Comparison of ENCODE assay signal across 8 mouse cellular contexts in genomic region chr2:34912613-34913012, GRCm38 (mm10). TPM values are rescaled to one million over a fixed set of nuclear protein-coding genes. Genes with fewer than 3 reads are reported as not detected.
A peak's percentile ranks its signal among the peaks of the same experiment; 100 is the strongest.
DNase-seq lines count a peak whose midpoint lies in the region; ATAC-seq and TF ChIP-seq lines count a peak whose summit lies in the region.

No protein-coding gene starts in this region.

- intact Hi-C loops in heart, postnatal 25 days (cut with DNase I): no loop called here
- intact Hi-C loops in gastrocnemius, postnatal 36 days (cut with DNase I): no loop called here

- in situ Hi-C loops in ES-E14 (cut with MboI; ENCODE audit: low sequenced_read_pairs in 2 of 2, unreplicated experiment in 2 of 2): no loop called here

- H3K27me3 ChIP-seq in hindbrain, embryonic 16.5 days (replicated peaks; ENCODE audit: control insufficient read depth, insufficient read depth, low read length): peaks cover 10% of the 10 kb centered on the region
- peaks cover 11% of the 10 kb centered on the region for H3K27me3 ChIP-seq in midbrain, embryonic 16.5 days (ENCODE audit: control insufficient read depth, insufficient read depth, low read depth, low read length)

- H3K27ac ChIP-seq in ES-E14 (ENCODE audit: insufficient read depth, low read depth, low read length, poor library complexity, severe bottlenecking): no peak overlapping the region
- no peak overlapping the region for H3K27ac ChIP-seq in hindbrain, embryonic 16.5 days (ENCODE audit: low read depth, low read length)
- no peak overlapping the region for H3K27ac ChIP-seq in midbrain, embryonic 16.5 days (ENCODE audit: low read length)

- peak overlapping the region; percentile 75; the same call in 1 of the 2 replicates for H3K9ac ChIP-seq in ES-E14 (ENCODE audit: insufficient read depth, low read depth, low read length, poor library complexity, severe bottlenecking)
- no peak overlapping the region for H3K9ac ChIP-seq in hindbrain, embryonic 16.5 days (ENCODE audit: low read depth, low read length)
- H3K9ac ChIP-seq in midbrain, embryonic 16.5 days (ENCODE audit: low read depth, low read length): no peak overlapping the region

- H3K4me1 ChIP-seq in ES-E14 (ENCODE audit: control insufficient read depth in 2 of 2, insufficient read depth in 2 of 2, low read length in 2 of 2, poor library complexity in 1 of 2): peaks cover 4 to 12% of the 10 kb centered on the region in 2 experiments; a peak in 3 of 4 replicates
- H3K4me1 ChIP-seq in hindbrain, embryonic 16.5 days (ENCODE audit: control insufficient read depth, insufficient read depth, low read depth, low read length): peaks cover 17% of the 10 kb centered on the region
- H3K4me1 ChIP-seq in midbrain, embryonic 16.5 days (ENCODE audit: control insufficient read depth, insufficient read depth, low read length): peaks cover 10% of the 10 kb centered on the region; the same call in 1 of the 2 replicates

- no peaks in the 10 kb centered on the region for H3K36me3 ChIP-seq in ES-E14 (ENCODE audit: control insufficient read depth, insufficient read depth, low read length, poor library complexity, severe bottlenecking)
- H3K36me3 ChIP-seq in hindbrain, embryonic 16.5 days (ENCODE audit: control insufficient read depth, insufficient read depth, low read length): no peaks in the 10 kb centered on the region
- no peaks in the 10 kb centered on the region for H3K36me3 ChIP-seq in midbrain, embryonic 16.5 days (ENCODE audit: control insufficient read depth, insufficient read depth, low read length)

- peak; percentile 91 for DNase-seq in heart, adult 11 months
- DNase-seq in heart, postnatal 25 days (ENCODE audit: low spot score): no peak
- DNase-seq in ES-E14 (ENCODE audit: low read depth, low spot score): no peak
- no peak for DNase-seq in adrenal gland, postnatal 36 days
- DNase-seq in gastrocnemius, postnatal 36 days: no peak

- 39% methylated on average over 7 of the region's 7 CpGs for WGBS in hindbrain, embryonic 16.5 days
- 46% methylated on average over 7 of the region's 7 CpGs for WGBS in midbrain, embryonic 16.5 days

- H3K4me2 ChIP-seq in hindbrain, embryonic 16.5 days (ENCODE audit: low read length): peak overlapping the region; percentile 97
- peak overlapping the region; percentile 93; the same call in 1 of the 2 replicates for H3K4me2 ChIP-seq in midbrain, embryonic 16.5 days (ENCODE audit: low read length)

- peak overlapping the region; percentile 83 for H3K4me3 ChIP-seq in ES-E14 (ENCODE audit: insufficient read depth in 1 of 2, low read depth in 1 of 2, low read length in 2 of 2, poor library complexity in 1 of 2, severe bottlenecking in 1 of 2)
- peak overlapping the region; percentile 62; the same call in 1 of the 2 replicates for H3K4me3 ChIP-seq in hindbrain, embryonic 16.5 days (ENCODE audit: low read length)
- peak overlapping the region; percentile 59; the same call in 1 of the 2 replicates for H3K4me3 ChIP-seq in midbrain, embryonic 16.5 days (ENCODE audit: low read depth, low read length)

- no peak for ATAC-seq in hindbrain, embryonic 16.5 days
- ATAC-seq in midbrain, embryonic 16.5 days: no peak
- ATAC-seq in cerebellum, adult (ENCODE audit: insufficient number of reproducible peaks, low FRiP score, low TSS enrichment): no peak

- no peaks in the 10 kb centered on the region for H3K9me3 ChIP-seq in ES-E14 (ENCODE audit: control insufficient read depth, insufficient read depth, low read depth, low read length)
- H3K9me3 ChIP-seq in hindbrain, embryonic 16.5 days (ENCODE audit: control insufficient read depth, low read length): no peaks in the 10 kb centered on the region
- no peaks in the 10 kb centered on the region for H3K9me3 ChIP-seq in midbrain, embryonic 16.5 days (replicated peaks; ENCODE audit: control insufficient read depth, low read length, poor library complexity, severe bottlenecking)

TF ChIP-seq in ES-E14, 5 proteins besides CTCF, POLR2A, EP300 and RAD21:
- TF ChIP-seq CHD2 (IDR thresholded peaks at IDR 0.05; ENCODE audit: low read depth, low read length) (no peak), MAFK (IDR thresholded peaks at IDR 0.05; ENCODE audit: insufficient read depth, low read depth, low read length) (no peak), HCFC1 (IDR thresholded peaks at IDR 0.05; ENCODE audit: borderline replicate concordance, insufficient read depth, low read length) (no peak), ZNF384 (IDR thresholded peaks at IDR 0.05; ENCODE audit: low read depth, low read length) (no peak)

RNA-seq across cellular contexts. Expression of gene Phf19, which starts 1.2 kb away (rescaled TPM):
- 1 to 10 TPM in 1 of 2 experiments, under 1 TPM in 1; 0.70 to 1.1 TPM for total RNA-seq in heart, postnatal 25 days (2021)
- total RNA-seq in ES-E14 (2012; rRNA removed): 3.7 and 6.8 TPM in 2 replicates
- 2.2 and 2.7 TPM in 2 replicates for polyA plus RNA-seq in hindbrain, embryonic 16.5 days (2015; fragmentation: Nextera tagmentation; extraction: Ambion mirVana)
- 1.4 and 2.0 TPM in 2 replicates for polyA plus RNA-seq in midbrain, embryonic 16.5 days (2015; fragmentation: Nextera tagmentation; extraction: Ambion mirVana)
- total RNA-seq in adrenal gland, postnatal 36 days (2021): 1 to 10 TPM; 2.2 to 2.4 TPM
- under 1 TPM; 0.38 to 0.64 TPM for total RNA-seq in gastrocnemius, postnatal 36 days (2021)

RNA-seq across cellular contexts. Expression of gene Psmd5, which starts 37.8 kb away (rescaled TPM):
- 10 to 100 TPM; 11.9 to 16.3 TPM for total RNA-seq in heart, postnatal 25 days (2021)
- total RNA-seq in ES-E14 (2012; rRNA removed): 42.4 and 50.6 TPM in 2 replicates
- polyA plus RNA-seq in hindbrain, embryonic 16.5 days (2015; fragmentation: Nextera tagmentation; extraction: Ambion mirVana): 96.8 and 105 TPM in 2 replicates
- polyA plus RNA-seq in midbrain, embryonic 16.5 days (2015; fragmentation: Nextera tagmentation; extraction: Ambion mirVana): 98.8 and 110 TPM in 2 replicates
- 10 to 100 TPM; 38.4 to 44.6 TPM for total RNA-seq in adrenal gland, postnatal 36 days (2021)
- total RNA-seq in gastrocnemius, postnatal 36 days (2021): 10 to 100 TPM in 1 of 2 experiments, 1 to 10 TPM in 1; 8.8 to 13.3 TPM

RNA-seq across cellular contexts. Expression of gene Cutal, which starts 38.4 kb away (rescaled TPM):
- total RNA-seq in heart, postnatal 25 days (2021): under 1 TPM; 0.57 to 0.98 TPM
- total RNA-seq in ES-E14 (2012; rRNA removed): 0.22 and 0.42 TPM in 2 replicates
- polyA plus RNA-seq in hindbrain, embryonic 16.5 days (2015; fragmentation: Nextera tagmentation; extraction: Ambion mirVana): 0.16 and 0.35 TPM in 2 replicates
- 0.26 and 0.28 TPM in 2 replicates for polyA plus RNA-seq in midbrain, embryonic 16.5 days (2015; fragmentation: Nextera tagmentation; extraction: Ambion mirVana)
- under 1 TPM; 0.20 to 0.86 TPM for total RNA-seq in adrenal gland, postnatal 36 days (2021)
- under 1 TPM in 1 of 2 experiments, not detected in 1; 0.39 TPM for total RNA-seq in gastrocnemius, postnatal 36 days (2021)

RNA-seq across cellular contexts. Expression of gene Traf1, which starts 49.0 kb away (rescaled TPM):
- 1 to 10 TPM; 1.0 to 1.3 TPM for total RNA-seq in heart, postnatal 25 days (2021)
- 1.2 and 1.3 TPM in 2 replicates for total RNA-seq in ES-E14 (2012; rRNA removed)
- polyA plus RNA-seq in hindbrain, embryonic 16.5 days (2015; fragmentation: Nextera tagmentation; extraction: Ambion mirVana): 2.5 and 4.0 TPM in 2 replicates
- 2.8 and 4.9 TPM in 2 replicates for polyA plus RNA-seq in midbrain, embryonic 16.5 days (2015; fragmentation: Nextera tagmentation; extraction: Ambion mirVana)
- total RNA-seq in adrenal gland, postnatal 36 days (2021): 1 to 10 TPM; 1.3 to 2.2 TPM
- total RNA-seq in gastrocnemius, postnatal 36 days (2021): 1 to 10 TPM in 1 of 2 experiments, under 1 TPM in 1; 0.76 to 1.1 TPM
